8 mouse cellular contexts compared by ENCODE assay signal in genomic region chr12:110977896-110978606, GRCm38 (mm10). TPM values are rescaled to one million over a fixed set of nuclear protein-coding genes. Genes with fewer than 3 reads are reported as not detected.
A peak's percentile ranks its signal among the peaks of the same experiment; 100 is the strongest.
DNase-seq lines count a peak whose midpoint lies in the region; ATAC-seq and TF ChIP-seq lines count a peak whose summit lies in the region.

No protein-coding gene starts in this region.

- peaks cover 12% of the 10 kb centered on the region for H3K4me1 ChIP-seq in lung, embryonic 15.5 days
- H3K4me1 ChIP-seq in hindbrain, postnatal 0 days (ENCODE audit: insufficient read depth, low read length) = no peaks in the 10 kb centered on the region
- peaks cover 12% of the 10 kb centered on the region for H3K4me1 ChIP-seq in midbrain, embryonic 15.5 days

- peak overlapping the region; percentile 79 for H3K27ac ChIP-seq in lung, embryonic 15.5 days
- H3K27ac ChIP-seq in hindbrain, postnatal 0 days = no peak overlapping the region
- H3K27ac ChIP-seq in midbrain, embryonic 15.5 days = no peak overlapping the region

- 36% methylated on average over 14 of the region's 14 CpGs for WGBS in lung, embryonic 15.5 days
- WGBS in hindbrain, postnatal 0 days = 38% methylated on average over 14 of the region's 14 CpGs
- 43% methylated on average over 14 of the region's 14 CpGs for WGBS in midbrain, embryonic 15.5 days

- H3K9me3 ChIP-seq in lung, embryonic 15.5 days = no peaks in the 10 kb centered on the region
- no peaks in the 10 kb centered on the region for H3K9me3 ChIP-seq in hindbrain, postnatal 0 days (ENCODE audit: low read length)
- H3K9me3 ChIP-seq in midbrain, embryonic 15.5 days = no peaks in the 10 kb centered on the region

- H3K36me3 ChIP-seq in lung, embryonic 15.5 days = peaks cover 22% of the 10 kb centered on the region
- no peaks in the 10 kb centered on the region; the same call in 1 of the 2 replicates for H3K36me3 ChIP-seq in hindbrain, postnatal 0 days (ENCODE audit: insufficient read depth, low read length)
- no peaks in the 10 kb centered on the region for H3K36me3 ChIP-seq in midbrain, embryonic 15.5 days (replicated peaks)

- H3K4me3 ChIP-seq in lung, embryonic 15.5 days = peak overlapping the region; percentile 86
- peak overlapping the region; percentile 83 for H3K4me3 ChIP-seq in hindbrain, postnatal 0 days (ENCODE audit: low read length)
- peak overlapping the region; percentile 97 for H3K4me3 ChIP-seq in midbrain, embryonic 15.5 days

- no peak for ATAC-seq in lung, embryonic 15.5 days (ENCODE audit: borderline replicate concordance, extremely low read depth, low FRiP score, low TSS enrichment)
- no peak for ATAC-seq in hindbrain, postnatal 0 days
- no peak; the same call in 1 of the 2 replicates for ATAC-seq in midbrain, embryonic 15.5 days (replicated peaks)

- TF ChIP-seq CTCF in hindbrain, postnatal 0 days (IDR thresholded peaks at IDR 0.05; ENCODE audit: low read depth) = no peak

- H3K27me3 ChIP-seq in lung, embryonic 15.5 days = no peaks in the 10 kb centered on the region
- H3K27me3 ChIP-seq in hindbrain, postnatal 0 days (ENCODE audit: insufficient read depth, low read length) = no peaks in the 10 kb centered on the region
- no peaks in the 10 kb centered on the region for H3K27me3 ChIP-seq in midbrain, embryonic 15.5 days (replicated peaks)

- H3K4me2 ChIP-seq in lung, embryonic 15.5 days = peak overlapping the region; percentile 99
- peak overlapping the region; percentile 95 for H3K4me2 ChIP-seq in hindbrain, postnatal 0 days (ENCODE audit: low read depth, low read length)
- peak overlapping the region; percentile 98 for H3K4me2 ChIP-seq in midbrain, embryonic 15.5 days

- peak overlapping the region; percentile 76 for H3K9ac ChIP-seq in lung, embryonic 15.5 days
- peak overlapping the region; percentile 88 for H3K9ac ChIP-seq in hindbrain, postnatal 0 days (replicated peaks; ENCODE audit: low read length)
- peak overlapping the region; percentile 87 for H3K9ac ChIP-seq in midbrain, embryonic 15.5 days

- DNase-seq in lung, postnatal 14 days = no peak
- peak; percentile 52 to 56 for DNase-seq in cerebellum, postnatal 10 days
- DNase-seq in hindbrain, postnatal 0 days (ENCODE audit: low spot score) = no peak
- DNase-seq in adrenal gland, postnatal 10 days = no peak
- no peak for DNase-seq in spleen, adult 12 weeks (ENCODE audit: low spot score)
- DNase-seq in gastrocnemius, postnatal 25 days = no peak

RNA-seq across cellular contexts. Expression of gene Ankrd9, which starts 0.8 kb away (rescaled TPM):
- polyA plus RNA-seq in lung, embryonic 15.5 days (2015; fragmentation: Nextera tagmentation; extraction: Ambion mirVana) = 13.3 and 13.6 TPM in 2 replicates
- total RNA-seq in hindbrain, postnatal 0 days (2014; rRNA removed) = 14.3 and 21.1 TPM in 2 replicates
- polyA plus RNA-seq in hindbrain, postnatal 0 days (2015; fragmentation: Nextera tagmentation; extraction: Ambion mirVana) = 12.8 and 14.8 TPM in 2 replicates
- polyA plus RNA-seq in midbrain, embryonic 15.5 days (2015; fragmentation: Nextera tagmentation; extraction: Ambion mirVana) = 8.0 and 8.3 TPM in 2 replicates
- 10 to 100 TPM; 35.7 to 49.7 TPM for total RNA-seq in adrenal gland, postnatal 10 days (2021)
- 100 to 1,000 TPM; 130 to 154 TPM for total RNA-seq in gastrocnemius, postnatal 25 days (2021)

Comparison
In these comparisons a context has a peak if more than half of its experiments do, and no peak if none do; other contexts are left out.
1. DNase-seq: peak in cerebellum, postnatal 10 days (2 of 2); none in lung, postnatal 14 days (single experiment), hindbrain, postnatal 0 days (single experiment), adrenal gland, postnatal 10 days (single experiment), spleen, adult 12 weeks (single experiment) and gastrocnemius, postnatal 25 days (single experiment).
2. Peak in every context shown above with its lines, with median percentiles within 50 percentile points of each other: H3K4me2 ChIP-seq, H3K4me3 ChIP-seq and H3K9ac ChIP-seq.